Mouse (Mus musculus) cerebellum, postnatal 25 days (tissue): Measurements from ENCODE around the gene Slc6a21.
A peak's percentile ranks its signal among the peaks of the same experiment; 100 is the strongest.

Source experiments
- DNase-seq, 2 experiments: peaks; one replicate each; pipeline ENCODE4 v3.0.0; 2021; ENCODE audit warnings: mixed read lengths in 2 of 2

The Slc6a21 gene

GRCm38 (mm10) chr7:45316536-45316935, 39.2 kb downstream of the Slc6a21 start:
- no peak for DNase-seq

DNA sequence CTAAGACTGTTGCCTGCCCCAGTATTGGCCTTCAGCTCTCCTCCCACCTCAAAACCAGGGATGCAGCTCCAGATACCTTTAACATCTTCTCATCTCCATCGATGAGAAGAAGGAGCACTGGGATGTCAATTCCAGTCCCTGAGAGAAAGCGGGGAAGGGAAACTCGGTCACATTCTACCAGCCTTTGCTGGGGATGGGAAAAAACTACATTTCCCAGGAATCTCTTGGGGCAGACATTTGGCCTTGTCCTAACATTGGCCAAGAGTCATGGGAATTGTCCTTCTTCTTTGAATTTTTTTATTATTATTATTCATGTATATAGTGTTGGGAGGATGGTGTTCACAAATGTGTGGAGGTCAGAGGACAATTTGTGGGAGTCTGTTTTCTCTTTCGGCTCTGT, 44.9 kb downstream of the Slc6a21 start:
- no peak for DNase-seq

GRCm38 (mm10) chr7:45323069-45323468, 45.8 kb downstream of the Slc6a21 start:
- no peak for DNase-seq

DNA sequence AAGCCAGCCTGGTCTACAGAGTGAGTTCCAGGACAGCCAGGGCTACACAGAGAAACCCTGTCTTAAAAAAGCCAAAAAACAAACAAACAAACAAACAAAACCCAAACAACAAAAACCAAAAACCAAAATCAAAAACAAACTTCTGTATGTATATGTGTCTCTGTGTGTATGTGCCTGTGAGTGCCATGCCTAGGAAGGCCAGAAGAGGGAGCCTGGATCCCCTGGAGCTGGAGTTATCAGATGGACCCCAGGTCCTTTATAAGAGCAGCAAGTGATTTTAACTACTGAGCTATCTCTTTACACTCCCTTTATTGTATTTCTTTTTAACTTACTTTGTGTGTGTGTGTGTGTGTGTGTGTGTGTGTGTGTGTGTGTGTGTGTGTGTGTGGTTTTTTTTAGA, 48.5 kb downstream of the Slc6a21 start:
- no peak for DNase-seq

GRCm38 (mm10) chr7:45328841-45329475, 51.6 kb downstream of the Slc6a21 start:
- no peak for DNase-seq

- no peak for DNase-seq
These were observed 54.2 kb downstream of the Slc6a21 start for GRCm38 (mm10) chr7:45331502-45331901.

GRCm38 (mm10) chr7:45332685-45333425, 55.5 kb downstream of the Slc6a21 start:
- DNase-seq: peak in 1 of 2 experiments; percentile 44

- DNase-seq: peak; percentile 68 to 81
These were observed 56.2 kb downstream of the Slc6a21 start, which contains the start of gene Trpm4 for GRCm38 (mm10) chr7:45333431-45333982. Gene Trpm4, minus strand, starts transcription at chr7:45333780.

GRCm38 (mm10) chr7:45334605-45335004, 57.3 kb downstream of the Slc6a21 start:
- DNase-seq: no peak

- no peak for DNase-seq
These were observed 57.7 kb downstream of the Slc6a21 start, which contains the start of gene Hrc for GRCm38 (mm10) chr7:45335056-45335455. Gene Hrc, plus strand, starts transcription at chr7:45335290.

DNA sequence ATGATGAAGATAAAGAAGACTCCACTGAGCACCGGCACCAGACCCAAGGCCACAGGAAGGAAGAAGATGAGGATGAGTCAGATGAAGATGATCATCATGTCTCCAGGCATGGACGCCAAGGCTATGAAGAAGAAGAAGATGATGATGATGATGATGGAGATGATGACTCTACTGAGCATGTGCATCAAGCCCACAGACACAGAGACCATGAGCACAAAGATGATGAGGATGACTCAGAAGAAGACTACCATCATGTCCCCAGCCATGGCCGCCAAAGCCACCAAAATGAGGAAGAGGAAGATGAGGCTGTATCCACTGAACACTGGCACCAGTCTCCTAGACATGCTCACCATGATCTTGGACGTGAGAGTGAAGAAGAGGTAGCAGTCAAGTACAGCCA, 59.0 kb downstream of the Slc6a21 start:
- no peak for DNase-seq

GRCm38 (mm10) chr7:45337469-45337868, 60.2 kb downstream of the Slc6a21 start:
- DNase-seq: peak in 1 of 2 experiments; percentile 39

GRCm38 (mm10) chr7:45338161-45338911, 61.0 kb downstream of the Slc6a21 start:
- DNase-seq: peak in 1 of 2 experiments; percentile 57
